Mouse (Mus musculus) thymus, postnatal 25 days (tissue): ENCODE data around the gene Cela3b.

Source experiments
- DNase-seq: peaks from one replicate; pipeline ENCODE4 v3.0.0; 2022

Cela3b gene

GRCm38 (mm10) chr4:137430502-137430901 lies at the start of gene Cela3b:
TSS of gene Cela3b (minus strand) at chr4:137430540.
- no peak for DNase-seq

GRCm38 (mm10) chr4:137479757-137480156 lies 49.4 kb upstream of the Cela3b start:
- DNase-seq = no peak

DNA sequence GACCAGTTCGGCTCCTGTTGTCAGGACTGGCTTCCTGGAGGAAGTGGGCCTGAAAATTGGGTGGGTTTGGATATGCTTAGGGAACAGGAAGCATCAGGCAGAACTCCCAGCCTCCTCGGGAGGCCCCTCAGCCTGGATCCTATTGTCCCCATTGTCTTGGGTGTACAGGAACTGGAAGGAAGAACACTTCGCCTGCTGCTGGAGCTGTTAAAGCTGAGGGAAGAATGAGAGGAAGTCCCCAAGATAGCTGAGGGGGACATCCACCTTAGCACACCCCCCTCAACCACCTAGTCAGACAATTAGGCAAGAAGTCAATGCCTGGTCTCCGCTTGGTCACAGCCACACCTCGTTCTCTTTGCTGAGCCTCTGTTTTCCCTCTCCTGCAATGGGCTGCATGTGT lies 48.0 kb upstream of the Cela3b start:
- DNase-seq = no peak

DNA sequence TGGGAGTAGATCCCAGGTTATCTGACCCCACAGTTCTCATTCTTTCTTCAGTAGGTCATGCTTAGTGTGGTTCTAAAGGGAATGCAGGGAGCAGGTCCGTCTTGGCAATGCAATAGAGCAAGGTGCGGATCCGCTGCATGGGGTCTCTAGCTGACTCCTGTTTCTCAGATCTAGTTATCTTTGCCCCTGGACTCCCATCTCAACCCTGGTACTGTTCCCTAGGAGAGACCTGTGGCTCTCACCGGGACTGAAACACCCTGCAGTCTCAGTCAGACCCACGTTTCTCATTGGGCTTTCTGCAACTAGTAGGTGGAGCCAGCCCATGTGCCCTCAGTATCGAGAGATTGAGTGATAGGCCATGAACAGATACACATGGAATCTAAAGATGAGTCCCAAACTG lies 47.3 kb upstream of the Cela3b start:
- DNase-seq = no peak

DNA sequence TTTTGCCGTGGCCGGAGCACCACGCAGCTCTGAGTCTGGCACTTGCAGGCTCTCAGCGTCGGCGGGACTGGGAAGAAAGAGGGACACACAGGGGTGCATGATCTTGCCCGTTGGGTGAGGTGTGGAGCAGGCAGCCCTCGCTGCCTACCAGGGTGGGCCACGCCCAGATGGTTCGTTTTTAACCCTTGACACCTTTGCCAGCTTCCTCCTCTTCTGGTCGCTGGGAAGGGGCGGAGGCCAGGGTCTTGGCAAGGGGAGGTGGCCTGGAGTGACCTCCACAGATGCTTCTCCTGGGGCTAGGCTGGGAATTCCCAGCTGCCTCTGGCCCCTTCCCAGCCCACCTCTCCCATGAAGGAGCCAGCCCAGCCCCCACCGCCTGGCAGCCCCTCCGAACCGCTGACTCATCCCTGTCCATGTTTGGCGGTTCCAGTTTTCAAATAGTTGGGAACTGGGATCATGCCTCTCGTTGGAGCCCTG lies 46.5 kb upstream of the Cela3b start:
- DNase-seq = no peak

- DNase-seq = no peak
Observed at GRCm38 (mm10) chr4:137476065-137476760, 45.9 kb upstream of the Cela3b start.

GRCm38 (mm10) chr4:137475271-137476050 lies 45.1 kb upstream of the Cela3b start:
- DNase-seq = no peak

DNA sequence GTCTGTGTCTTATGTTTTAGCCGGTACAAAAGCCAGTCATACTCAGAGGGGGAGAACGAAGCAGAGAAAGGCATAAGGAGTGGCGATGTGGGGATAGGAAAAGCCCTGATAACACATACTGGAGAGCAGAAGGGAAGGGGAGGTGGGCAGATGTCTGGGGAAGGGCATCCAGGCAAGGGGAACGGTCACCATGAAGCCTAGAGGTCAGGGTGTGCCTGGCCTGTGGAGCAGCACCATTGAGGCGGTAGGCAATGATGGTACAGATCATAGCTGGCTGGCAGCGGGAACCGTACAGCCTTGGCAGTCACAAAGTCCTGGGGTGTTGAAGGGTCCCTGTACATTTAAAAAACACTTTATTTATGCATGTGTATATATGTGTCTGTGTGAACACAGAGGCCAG lies 44.4 kb upstream of the Cela3b start:
- DNase-seq = no peak

GRCm38 (mm10) chr4:137473701-137474388 lies 43.5 kb upstream of the Cela3b start:
- no peak for DNase-seq

DNA sequence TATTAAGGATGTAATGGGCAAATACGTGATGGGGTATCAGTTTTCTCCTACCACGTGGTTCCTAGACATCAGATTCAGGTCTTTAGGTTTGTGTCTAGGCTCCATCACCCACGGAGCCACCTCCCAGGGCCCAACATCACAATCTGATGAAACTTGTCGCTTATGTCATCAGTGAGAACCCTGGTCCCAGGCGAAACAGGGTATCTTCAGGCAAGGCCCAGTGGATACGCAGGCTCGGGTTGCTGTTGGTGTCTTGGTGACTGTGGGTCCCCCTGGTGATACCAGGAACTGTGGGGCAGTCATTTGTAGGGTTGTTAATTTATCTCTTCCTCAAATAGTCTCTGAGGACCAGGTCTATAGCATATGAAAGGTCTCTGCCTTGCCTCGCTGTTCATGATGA lies 42.9 kb upstream of the Cela3b start:
- DNase-seq = no peak

DNA sequence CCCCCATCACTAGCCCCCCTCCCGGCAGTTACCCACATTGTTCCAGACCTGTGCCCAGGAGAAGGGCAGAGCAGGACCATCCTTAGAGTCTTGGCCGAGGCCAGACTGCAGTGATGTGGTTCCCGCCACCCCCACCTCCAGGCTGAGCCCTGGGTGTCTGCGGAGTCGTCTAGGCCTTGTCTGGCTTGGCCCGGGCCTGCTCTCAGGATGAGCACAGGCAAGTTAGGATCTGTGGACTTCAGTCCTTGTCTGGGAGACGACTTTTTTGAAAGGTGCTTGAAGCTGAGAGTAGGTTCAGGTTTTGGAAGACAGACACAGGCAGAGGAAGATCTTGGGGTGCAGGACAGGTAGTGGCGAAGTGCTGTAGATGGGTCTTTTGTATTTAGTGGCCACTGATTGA lies 41.0 kb upstream of the Cela3b start:
- DNase-seq = no peak

DNA sequence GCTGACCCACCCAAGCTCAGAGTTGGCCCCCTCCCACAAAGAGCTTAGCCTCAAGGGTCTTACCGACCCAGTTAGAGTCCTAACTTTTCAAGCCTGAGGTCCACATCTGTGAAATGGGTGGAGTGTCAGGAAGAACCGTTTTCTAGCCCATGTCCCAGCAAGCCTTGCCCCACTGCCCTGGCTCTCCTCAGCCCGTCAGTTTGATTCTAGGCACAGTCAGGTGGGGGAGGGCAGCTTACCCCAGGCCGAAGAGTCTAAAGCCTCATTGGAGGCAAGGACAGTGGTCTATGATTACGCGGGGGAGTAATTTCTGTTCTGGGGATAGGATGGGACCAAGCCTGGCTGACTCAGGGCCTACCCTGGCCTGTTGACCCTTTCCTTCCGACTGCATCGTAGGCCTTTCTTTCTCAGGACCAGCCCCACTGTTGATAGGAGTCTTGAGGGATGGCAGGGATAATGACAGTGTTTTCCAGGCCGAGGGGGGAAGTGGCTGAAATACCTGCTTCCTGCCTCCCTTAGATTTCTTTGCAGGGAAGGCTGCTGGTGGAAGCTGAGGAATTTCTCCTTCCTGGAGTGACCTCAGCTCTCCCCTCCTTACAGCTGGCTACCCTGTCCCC lies 40.5 kb upstream of the Cela3b start:
- DNase-seq = no peak

DNA sequence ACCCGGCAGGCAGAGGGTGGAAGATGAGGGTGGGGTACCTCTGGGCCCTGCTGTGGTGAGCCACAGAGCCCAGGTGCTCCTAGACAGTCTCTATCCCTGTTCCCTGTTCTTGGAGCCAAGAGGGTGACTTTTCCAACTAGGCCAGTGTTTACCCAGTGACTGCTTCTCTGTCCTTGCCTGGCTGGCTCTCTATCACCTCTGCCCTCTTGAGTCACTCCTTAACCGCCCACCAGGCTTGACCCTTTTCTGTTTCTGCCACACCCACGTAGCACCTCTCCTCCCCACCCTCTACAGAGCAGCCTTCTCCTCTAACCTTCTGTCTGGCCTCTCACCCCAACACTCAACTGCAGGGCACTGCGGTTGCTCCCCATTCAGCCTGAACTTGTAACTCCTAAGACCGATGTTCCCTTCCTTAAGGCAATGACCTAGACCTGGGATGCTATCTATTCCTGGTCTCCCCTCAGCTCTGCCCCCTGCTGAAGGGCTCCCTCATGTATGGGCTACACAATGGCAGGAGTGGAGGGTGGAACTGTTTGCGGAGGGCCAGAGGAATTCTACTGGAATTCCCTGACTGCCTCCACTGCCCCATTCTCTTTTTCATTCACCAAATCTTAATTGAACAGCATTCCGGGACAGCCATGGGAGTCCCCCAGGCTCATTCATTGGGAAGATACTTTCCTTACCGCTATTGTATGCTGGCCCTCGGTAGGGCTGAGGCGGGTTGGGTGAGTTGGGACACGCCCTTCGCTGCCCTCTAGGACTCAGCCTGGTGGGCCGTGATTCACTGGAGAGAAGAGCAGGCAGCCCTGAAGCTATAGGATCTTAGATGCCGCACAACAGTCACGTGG lies 39.7 kb upstream of the Cela3b start:
- DNase-seq = no peak

- peak; percentile 7 for DNase-seq
Observed at GRCm38 (mm10) chr4:137469081-137469844, 38.9 kb upstream of the Cela3b start.

DNA sequence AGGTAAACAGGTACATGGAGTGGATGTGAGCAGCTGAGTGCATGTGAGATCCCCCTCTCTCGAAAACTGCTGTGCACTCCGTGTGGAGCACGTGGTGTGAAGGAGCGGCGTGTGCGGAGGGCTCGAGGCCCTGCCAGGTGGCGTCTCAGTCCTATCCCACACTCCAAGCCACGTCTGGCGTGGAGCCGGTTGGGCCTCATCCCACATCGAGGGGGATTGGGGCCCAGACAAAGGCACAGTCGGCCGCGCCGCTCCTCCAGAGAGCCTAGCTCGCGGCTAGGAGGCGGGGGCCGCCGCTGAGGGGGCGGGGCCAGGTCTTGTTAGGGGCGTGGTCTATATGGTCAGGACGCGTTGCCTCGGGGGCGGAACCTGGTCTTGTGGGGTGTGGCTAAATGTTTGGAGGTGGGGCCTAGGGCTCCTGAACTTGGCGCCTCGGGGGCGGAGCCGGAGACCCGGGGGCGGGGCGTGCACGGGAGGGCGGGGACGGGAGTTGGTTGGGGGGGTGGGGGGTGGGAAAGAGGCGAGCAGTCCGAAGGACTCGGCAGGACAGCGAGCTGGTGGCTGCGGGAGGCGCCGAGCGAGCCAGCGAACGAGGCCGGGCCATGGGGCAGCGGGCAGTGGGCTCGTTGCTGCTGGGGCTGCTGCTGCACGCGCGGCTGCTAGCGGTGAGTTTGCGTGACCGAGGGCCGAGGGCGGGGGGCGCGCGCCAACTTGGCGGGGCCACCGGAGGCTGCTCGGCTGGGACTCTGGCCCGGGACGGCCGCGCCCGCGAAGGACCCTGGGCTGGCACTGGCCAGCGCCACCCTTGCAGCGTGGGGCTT lies 38.1 kb upstream of the Cela3b start, which contains the start of gene Hspg2:
Gene Hspg2, plus strand, starts transcription at position 510 of the 821 bp plus-strand sequence.
- peak; percentile 92 for DNase-seq

DNA sequence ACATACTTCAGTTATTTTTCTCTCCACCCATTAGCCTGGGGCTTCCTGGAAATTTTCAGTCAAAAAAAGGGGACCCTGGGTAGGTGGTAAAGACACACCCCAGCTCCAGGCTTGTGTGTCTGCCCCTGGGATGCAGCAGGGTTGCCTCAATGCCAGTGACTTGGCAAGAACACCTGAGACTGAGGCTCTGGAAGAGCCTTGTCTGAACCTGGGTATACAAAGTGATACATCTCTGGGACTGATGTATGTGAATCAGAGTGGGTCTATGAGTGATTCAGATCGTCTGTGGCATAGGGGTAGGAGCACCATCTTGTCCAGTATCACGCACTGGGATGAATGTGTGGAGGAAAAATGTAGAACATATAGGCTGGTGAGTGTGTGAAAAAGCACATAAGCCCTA lies 37.2 kb upstream of the Cela3b start:
- no peak for DNase-seq

GRCm38 (mm10) chr4:137466991-137467390 lies 36.7 kb upstream of the Cela3b start:
- DNase-seq = no peak

DNA sequence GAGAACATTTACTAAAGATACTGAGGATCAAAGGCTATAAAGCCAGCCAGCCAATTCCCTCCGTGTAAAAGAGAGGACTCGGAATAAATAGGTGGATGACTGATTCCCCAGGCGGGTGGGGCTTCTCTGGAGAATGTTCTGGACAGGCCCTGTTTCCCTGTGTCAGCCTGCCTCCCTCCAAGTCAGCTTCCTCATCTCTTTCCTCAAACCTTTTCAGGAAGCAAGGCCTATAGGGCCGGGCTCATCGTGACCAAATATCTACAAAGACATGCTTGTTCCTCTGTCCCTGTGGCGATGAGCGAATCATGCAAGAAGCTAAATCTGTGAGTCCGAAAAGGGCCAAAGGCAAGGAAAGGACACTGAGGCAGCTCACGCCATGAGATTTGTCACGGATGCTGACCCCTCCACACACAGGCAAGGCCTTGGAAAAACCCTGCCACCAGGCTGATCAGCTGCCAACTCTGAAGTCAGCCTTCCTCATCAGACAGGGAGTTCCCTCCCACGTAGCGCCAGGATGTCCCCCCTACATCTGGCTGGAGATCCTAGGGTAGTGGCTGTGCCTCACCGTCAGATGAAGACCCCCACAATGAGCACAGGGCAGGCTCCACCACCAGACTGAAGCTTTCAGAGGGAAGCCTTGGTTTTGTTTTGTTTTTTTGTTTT lies 34.9 kb upstream of the Cela3b start:
- no peak for DNase-seq

DNA sequence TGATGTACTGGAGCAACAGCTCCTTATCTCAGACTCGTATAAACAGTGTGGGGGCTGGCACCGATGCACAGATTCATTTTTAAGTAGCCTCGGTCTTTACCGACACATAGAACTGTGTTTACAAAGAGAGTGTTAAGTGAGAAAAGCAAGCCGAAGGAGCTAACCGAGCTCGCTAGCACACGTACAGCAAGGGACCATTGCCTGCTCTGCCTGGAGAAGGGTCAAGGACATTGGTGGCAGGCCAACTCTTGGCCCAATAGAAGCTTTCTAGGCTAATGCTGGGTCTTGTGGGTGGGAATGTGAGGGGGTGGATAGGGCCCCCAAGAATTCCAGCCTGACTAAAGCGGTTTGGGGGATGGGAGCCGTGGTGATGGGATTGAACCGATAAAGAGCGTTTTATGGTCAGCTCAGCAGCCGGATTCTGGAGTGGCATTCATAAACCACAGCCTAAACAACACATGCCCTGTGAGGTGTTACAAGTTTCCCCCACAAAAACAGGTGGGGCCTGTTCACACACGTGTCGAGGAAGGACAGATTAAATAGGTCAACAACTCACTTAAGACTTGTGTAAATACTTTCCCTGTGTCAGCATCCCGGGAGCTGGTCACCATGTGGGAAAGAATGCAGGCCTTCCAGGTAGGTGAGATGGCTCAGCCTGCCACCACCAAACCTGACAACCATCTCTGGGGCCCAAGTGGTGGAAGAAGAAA lies 31.8 kb upstream of the Cela3b start:
- no peak for DNase-seq
